ENCODE assay signal across 9 mouse cellular contexts in the genomic region with DNA sequence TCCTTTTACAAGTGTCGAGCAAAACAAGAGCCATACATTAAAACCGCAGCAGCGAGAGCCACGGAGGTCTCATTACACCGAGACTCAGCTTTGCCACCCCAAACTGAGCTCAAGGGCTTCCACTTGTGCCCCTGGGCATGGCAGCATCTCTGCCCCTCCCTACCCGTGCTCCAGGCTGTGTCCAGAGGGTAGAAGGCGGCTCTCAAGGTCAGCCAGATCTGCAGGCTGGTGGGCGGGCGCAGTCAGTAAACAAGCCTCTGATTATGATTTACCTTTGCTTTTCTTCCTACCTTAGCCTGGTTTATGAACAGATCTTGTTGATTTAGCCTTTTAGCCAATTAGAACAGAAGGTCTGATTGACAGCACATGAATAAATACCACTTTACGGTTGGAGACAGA.
DNase-seq lines count a peak whose midpoint lies in the region; ATAC-seq lines count a peak whose summit lies in the region.
"Had no signal": no experiment of that assay in that cellular context is flagged by ENCODE, and none has a peak within 500 bp of the region (broad histone marks: within the 10 kb centered on the region; RNA-seq: fewer than 3 reads in every experiment).

No protein-coding gene starts in this region.

- WGBS in kidney, embryonic 14.5 days: 22% methylated on average over 10 of the region's 10 CpGs
- 67% methylated on average over 10 of the region's 10 CpGs for WGBS in embryonic facial prominence, embryonic 10.5 days
- 59% methylated on average over 10 of the region's 10 CpGs for WGBS in hindbrain, embryonic 16.5 days
- 86% methylated on average over 10 of the region's 10 CpGs for WGBS in forebrain, embryonic 10.5 days

- H3K36me3 ChIP-seq in kidney, embryonic 14.5 days (ENCODE audit: control insufficient read depth, insufficient read depth, low read length): no peaks in the 10 kb centered on the region
- no peaks in the 10 kb centered on the region for H3K36me3 ChIP-seq in embryonic facial prominence, embryonic 10.5 days (replicated peaks)
- H3K36me3 ChIP-seq in hindbrain, embryonic 16.5 days (ENCODE audit: control insufficient read depth, insufficient read depth, low read length): no peaks in the 10 kb centered on the region
- no peaks in the 10 kb centered on the region for H3K36me3 ChIP-seq in forebrain, embryonic 10.5 days (replicated peaks)
- H3K36me3 ChIP-seq: liver, embryonic 15.5 days had no signal

- no peak overlapping the region for H3K4me3 ChIP-seq in kidney, embryonic 14.5 days (ENCODE audit: low read length)
- H3K4me3 ChIP-seq in embryonic facial prominence, embryonic 10.5 days: no peak overlapping the region
- no peak overlapping the region for H3K4me3 ChIP-seq in hindbrain, embryonic 16.5 days (ENCODE audit: low read length)
- H3K4me3 ChIP-seq in forebrain, embryonic 10.5 days: no peak overlapping the region
- H3K4me3 ChIP-seq: liver, embryonic 15.5 days had no signal

- H3K4me2 ChIP-seq in kidney, embryonic 14.5 days (replicated peaks; ENCODE audit: low read depth, low read length): no peak overlapping the region
- H3K4me2 ChIP-seq in hindbrain, embryonic 16.5 days (ENCODE audit: low read length): no peak overlapping the region
- H3K4me2 ChIP-seq: liver, embryonic 15.5 days had no signal

- H3K9me3 ChIP-seq in kidney, embryonic 14.5 days (ENCODE audit: control insufficient read depth, low read length): no peaks in the 10 kb centered on the region
- no peaks in the 10 kb centered on the region for H3K9me3 ChIP-seq in embryonic facial prominence, embryonic 10.5 days
- H3K9me3 ChIP-seq in hindbrain, embryonic 16.5 days (ENCODE audit: control insufficient read depth, low read length): no peaks in the 10 kb centered on the region
- H3K9me3 ChIP-seq in forebrain, embryonic 10.5 days: no peaks in the 10 kb centered on the region
- H3K9me3 ChIP-seq: liver, embryonic 15.5 days had no signal

- DNase-seq in kidney, postnatal 25 days: no peak
- DNase-seq in adrenal gland, postnatal 25 days: peak; percentile 23
- no peak for DNase-seq in embryonic facial prominence, embryonic 10.5 days (ENCODE audit: low spot score)
- no peak for DNase-seq in cerebellum, adult 11-12 months
- no peak for DNase-seq in forebrain, embryonic 10.5 days (ENCODE audit: extremely low spot score, low spot score)
- DNase-seq: layer of hippocampus, postnatal 36 days had no signal

- H3K27me3 ChIP-seq in kidney, embryonic 14.5 days (ENCODE audit: control insufficient read depth, insufficient read depth, low read length): no peaks in the 10 kb centered on the region
- H3K27me3 ChIP-seq in embryonic facial prominence, embryonic 10.5 days (replicated peaks; ENCODE audit: low read depth, poor library complexity, severe bottlenecking): no peaks in the 10 kb centered on the region
- no peaks in the 10 kb centered on the region for H3K27me3 ChIP-seq in hindbrain, embryonic 16.5 days (replicated peaks; ENCODE audit: control insufficient read depth, insufficient read depth, low read length)
- no peaks in the 10 kb centered on the region for H3K27me3 ChIP-seq in forebrain, embryonic 10.5 days (ENCODE audit: poor library complexity, severe bottlenecking)
- H3K27me3 ChIP-seq: liver, embryonic 15.5 days had no signal

- H3K9ac ChIP-seq in kidney, embryonic 14.5 days (ENCODE audit: low read depth, low read length): no peak overlapping the region
- 0 out of 2 replicates have a peak overlapping the region, but pooled peaks have one; percentile 39 for H3K9ac ChIP-seq in hindbrain, embryonic 16.5 days (ENCODE audit: low read depth, low read length)
- H3K9ac ChIP-seq: liver, embryonic 15.5 days had no signal

- no peak overlapping the region for H3K27ac ChIP-seq in kidney, embryonic 14.5 days (ENCODE audit: low read depth, low read length)
- peak overlapping the region; percentile 61 for H3K27ac ChIP-seq in embryonic facial prominence, embryonic 10.5 days (replicated peaks)
- H3K27ac ChIP-seq in hindbrain, embryonic 16.5 days (ENCODE audit: low read depth, low read length): peak overlapping the region; percentile 31; the same call in 1 of the 2 replicates
- no peak overlapping the region for H3K27ac ChIP-seq in forebrain, embryonic 10.5 days
- H3K27ac ChIP-seq: liver, embryonic 15.5 days had no signal

- peak; percentile 7; the same call in 1 of the 2 replicates for ATAC-seq in kidney, embryonic 14.5 days (ENCODE audit: low FRiP score, low TSS enrichment)
- ATAC-seq in hindbrain, embryonic 16.5 days: no peak

- H3K4me1 ChIP-seq in kidney, embryonic 14.5 days (ENCODE audit: control insufficient read depth, insufficient read depth, low read length): peaks cover 27% of the 10 kb centered on the region; the same call in 1 of the 2 replicates
- H3K4me1 ChIP-seq in embryonic facial prominence, embryonic 10.5 days: peaks cover 53% of the 10 kb centered on the region
- peaks cover 34% of the 10 kb centered on the region for H3K4me1 ChIP-seq in hindbrain, embryonic 16.5 days (ENCODE audit: control insufficient read depth, insufficient read depth, low read depth, low read length)
- peaks cover 49% of the 10 kb centered on the region for H3K4me1 ChIP-seq in forebrain, embryonic 10.5 days

Comparison
In these comparisons a context has a peak if more than half of its experiments do, and no peak if none do; other contexts are left out.
1. H3K27ac ChIP-seq: peak in embryonic facial prominence, embryonic 10.5 days (single experiment) and hindbrain, embryonic 16.5 days (single experiment); none in kidney, embryonic 14.5 days (single experiment) and forebrain, embryonic 10.5 days (single experiment).